Mouse (Mus musculus) spleen, adult 2 months (tissue): ENCODE measurements around the gene Dnajc10.

ENCODE experiments used
- CTCF ChIP-seq: fragments of 200-500 bp; IDR thresholded peaks from 2 replicates; pipeline ENCODE4 v1.5.1; 2011; ENCODE audit warnings: mild to moderate bottlenecking, inconsistent platforms; ENCODE audit not compliant: insufficient read depth, insufficient read length, insufficient replicate concordance; ENCODE audit errors: extremely low read depth
- POLR2A ChIP-seq: fragments of 200-500 bp; IDR thresholded peaks from 2 replicates; pipeline ENCODE4 v1.6.1; 2011; ENCODE audit warnings: low read depth, low read length, inconsistent platforms

- TF ChIP-seq POLR2A (no peak), CTCF (no peak)
Observed at GRCm38 (mm10) chr2:80298334-80298733, 16.9 kb upstream of the Dnajc10 start.
